Mouse (Mus musculus) brain, embryonic 18.5 days (tissue): ENCODE measurements around the gene Wscd2.

Experiments used
- DNase-seq: peaks from one replicate; pipeline ENCODE4 v3.0.0-alpha.2; 2012; ENCODE audit warnings: low read depth, low spot score

Wscd2 gene

DNA sequence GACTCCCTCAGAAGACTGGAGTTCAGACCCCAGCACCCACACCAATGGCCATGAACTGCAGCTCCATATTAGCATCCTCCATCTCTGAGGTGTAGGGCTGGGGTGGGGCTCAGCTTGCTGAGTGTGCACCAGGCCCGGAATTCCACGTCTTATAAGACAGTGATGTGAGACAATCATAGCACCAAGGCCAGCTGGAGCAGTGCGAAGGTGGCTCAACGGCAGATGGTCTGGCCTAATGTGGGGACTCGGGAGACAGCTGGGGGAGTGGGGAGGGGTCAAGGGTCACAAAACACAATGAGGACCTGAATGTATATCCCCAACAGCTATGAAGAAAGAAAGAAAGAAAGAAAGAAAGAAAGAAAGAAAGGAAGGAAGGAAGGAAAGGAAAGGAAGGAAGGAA is 9.7 kb upstream of the Wscd2 start:
- no peak for DNase-seq

DNA sequence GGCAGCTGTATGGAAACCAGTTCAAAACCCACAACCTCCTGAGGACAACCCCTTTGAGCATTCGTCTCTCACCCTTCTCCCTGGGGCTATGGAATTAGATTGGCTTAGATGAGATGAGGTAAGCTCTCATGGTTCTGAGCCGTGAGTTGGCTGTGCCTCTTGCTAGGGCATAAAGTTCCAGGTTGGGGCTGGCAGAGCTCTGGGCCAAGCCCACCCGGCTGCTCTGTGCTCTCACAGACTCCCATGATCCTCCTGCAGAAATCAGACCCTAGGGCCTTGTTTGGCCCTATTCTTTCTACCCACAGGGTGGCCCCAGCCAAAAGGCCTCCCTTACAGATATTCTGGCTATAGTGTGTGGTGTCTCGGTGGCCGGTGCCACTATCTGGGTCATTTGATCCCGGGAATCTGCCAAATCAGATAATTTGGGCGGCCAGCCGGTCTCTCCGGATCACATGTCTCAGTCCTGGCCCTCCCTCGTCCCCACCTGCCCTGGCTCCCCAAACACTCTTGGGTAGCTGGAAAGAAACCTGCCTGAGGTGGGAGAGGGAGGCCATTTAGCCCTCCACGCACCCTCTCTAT is 4.5 kb upstream of the Wscd2 start:
- no peak for DNase-seq

DNA sequence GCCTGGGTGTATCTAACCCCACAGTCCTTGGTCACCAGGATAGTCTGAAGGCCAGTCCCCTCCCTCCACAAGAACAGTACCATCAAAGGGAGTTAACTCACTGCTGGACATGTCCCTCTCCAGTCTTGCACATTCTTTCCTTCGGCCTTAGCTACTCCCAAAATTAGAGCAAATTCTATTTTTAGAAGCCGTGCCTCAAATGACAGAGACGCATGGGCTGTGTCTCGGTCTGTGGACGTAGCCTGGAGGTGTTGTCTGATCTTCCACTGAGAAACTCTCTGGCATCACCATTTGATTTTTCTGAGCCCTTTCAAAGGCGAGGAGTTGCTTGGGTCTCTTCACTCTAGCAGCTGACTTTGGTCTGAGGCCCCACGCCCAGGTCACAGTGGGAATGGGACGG is 2.3 kb upstream of the Wscd2 start:
- DNase-seq: no peak

DNA sequence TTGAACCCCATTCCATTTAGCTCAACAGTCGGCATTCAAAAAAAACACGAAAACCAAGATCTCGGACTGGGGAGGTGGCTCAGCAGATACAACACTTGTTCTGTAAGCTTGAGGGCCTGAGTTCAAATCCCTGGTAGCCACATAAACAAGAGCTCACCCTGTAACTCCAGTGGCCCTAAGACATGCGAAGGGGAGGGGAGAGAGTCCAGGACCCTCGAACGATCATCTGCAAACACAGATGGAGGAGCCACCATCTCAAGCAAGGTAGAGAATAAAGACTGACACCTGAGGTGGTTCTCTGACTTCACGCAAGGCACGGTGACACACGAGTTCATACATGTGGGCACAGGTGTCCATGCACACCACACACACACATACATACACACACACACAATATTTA is 516 bp upstream of the Wscd2 start:
- no peak for DNase-seq

GRCm38 (mm10) chr5:113490467-113491260 is 531 bp downstream of the Wscd2 start:
- no peak for DNase-seq

DNA sequence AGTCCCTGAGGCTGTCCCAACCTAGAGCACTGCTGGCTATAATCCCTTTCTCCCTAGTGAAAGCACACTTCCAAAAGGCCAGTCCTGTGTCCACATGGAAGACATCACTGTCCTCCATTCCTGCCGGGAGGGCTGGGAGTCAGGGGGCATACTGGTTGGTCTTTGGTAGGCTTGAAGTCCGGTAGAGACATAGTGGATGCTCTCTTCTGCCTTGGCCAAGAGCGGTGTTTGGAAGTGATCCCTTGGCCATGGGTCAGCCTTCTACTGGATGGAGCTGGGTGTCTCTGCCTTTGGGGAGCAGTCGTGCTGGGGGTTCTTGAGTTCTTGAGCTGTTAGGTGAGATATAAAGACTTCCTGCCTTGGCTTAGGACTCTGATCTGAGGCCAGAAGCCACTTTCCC is 1.4 kb downstream of the Wscd2 start:
- DNase-seq: no peak

DNA sequence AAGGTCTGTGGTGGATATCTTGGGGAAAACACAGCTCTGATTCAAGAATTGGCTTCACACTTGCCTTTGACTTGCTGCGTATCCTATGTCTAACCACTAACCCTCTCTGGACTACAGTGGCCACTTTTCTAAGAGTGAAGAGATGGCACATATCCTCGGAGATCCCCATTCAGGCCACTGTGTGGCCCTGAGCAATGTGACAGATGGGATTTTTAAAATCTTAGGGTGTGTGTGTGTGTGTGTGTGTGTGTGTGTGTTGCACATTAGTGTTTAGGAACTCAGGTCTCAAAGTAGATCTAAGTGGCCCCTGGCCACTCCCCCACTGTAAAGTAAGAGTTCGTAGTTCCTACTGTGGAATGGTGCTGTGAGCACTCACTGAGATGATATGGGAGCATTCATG is 1.9 kb downstream of the Wscd2 start:
- no peak for DNase-seq

GRCm38 (mm10) chr5:113492417-113493035 is 2.4 kb downstream of the Wscd2 start:
- no peak for DNase-seq

DNA sequence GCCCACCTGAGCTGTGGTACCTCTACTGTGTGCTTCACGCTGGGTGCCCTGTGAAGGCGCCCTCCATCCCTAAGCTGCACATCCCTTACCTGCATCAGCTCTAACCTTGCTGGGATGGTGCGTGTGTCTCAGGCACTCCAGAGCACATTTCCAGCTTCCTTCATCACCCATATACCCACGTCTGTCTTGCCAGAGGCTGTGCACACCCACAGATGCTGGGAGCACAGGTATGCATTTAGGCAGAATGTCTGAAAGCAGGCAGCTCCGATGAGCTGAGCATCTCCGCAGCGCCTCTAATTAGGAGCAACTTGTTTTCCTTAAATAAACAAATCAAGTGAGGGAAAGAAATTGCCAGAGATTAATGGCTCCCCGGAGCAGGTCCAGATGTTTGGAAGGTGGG is 3.9 kb downstream of the Wscd2 start:
- no peak for DNase-seq

GRCm38 (mm10) chr5:113496926-113497325 is 6.8 kb downstream of the Wscd2 start:
- DNase-seq: no peak

DNA sequence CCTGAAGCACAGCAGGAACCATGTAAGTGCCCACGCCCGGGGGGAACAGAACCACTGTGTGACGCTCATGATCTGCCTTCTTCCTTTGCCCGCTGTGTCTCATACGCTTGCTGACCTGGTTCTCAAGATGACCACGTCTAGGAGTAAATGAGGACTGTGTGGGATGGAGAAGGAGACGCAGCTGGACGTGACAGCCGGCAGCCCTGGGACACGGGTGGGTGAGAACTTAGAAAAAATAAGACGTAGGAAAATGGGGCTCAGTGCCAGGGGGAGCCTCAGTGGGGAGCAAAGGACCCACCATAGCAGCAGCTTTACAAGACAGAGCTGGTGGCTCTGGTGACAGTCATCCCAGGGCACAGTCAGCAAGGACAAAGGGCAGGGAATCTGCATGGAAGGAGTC is 9.3 kb downstream of the Wscd2 start:
- DNase-seq: no peak

- DNase-seq: no peak
Observed at GRCm38 (mm10) chr5:113503276-113503675, 13.1 kb downstream of the Wscd2 start.

- no peak for DNase-seq
Observed at GRCm38 (mm10) chr5:113504654-113505053, 14.5 kb downstream of the Wscd2 start.

- no peak for DNase-seq
Observed at GRCm38 (mm10) chr5:113506065-113506464, 15.9 kb downstream of the Wscd2 start.

DNA sequence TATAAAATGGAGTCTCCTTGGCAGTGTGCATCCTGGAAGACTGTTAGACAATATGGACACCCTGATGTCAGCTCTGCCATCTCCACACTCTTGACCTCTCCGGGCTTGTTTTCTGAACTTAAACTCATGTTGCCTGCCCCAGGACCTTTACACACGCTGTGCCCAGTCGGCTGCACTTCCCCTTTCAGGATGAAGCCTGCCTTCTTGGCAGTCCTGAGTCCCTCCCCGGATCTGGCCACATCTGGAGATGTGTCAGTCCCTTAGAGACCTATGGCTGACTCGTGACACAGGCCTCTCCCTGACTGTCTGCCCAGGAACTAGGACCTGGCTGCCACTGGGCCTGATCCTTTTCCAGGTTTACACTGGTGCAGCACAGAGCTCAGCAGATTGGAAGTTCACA is 16.6 kb downstream of the Wscd2 start:
- DNase-seq: no peak

DNA sequence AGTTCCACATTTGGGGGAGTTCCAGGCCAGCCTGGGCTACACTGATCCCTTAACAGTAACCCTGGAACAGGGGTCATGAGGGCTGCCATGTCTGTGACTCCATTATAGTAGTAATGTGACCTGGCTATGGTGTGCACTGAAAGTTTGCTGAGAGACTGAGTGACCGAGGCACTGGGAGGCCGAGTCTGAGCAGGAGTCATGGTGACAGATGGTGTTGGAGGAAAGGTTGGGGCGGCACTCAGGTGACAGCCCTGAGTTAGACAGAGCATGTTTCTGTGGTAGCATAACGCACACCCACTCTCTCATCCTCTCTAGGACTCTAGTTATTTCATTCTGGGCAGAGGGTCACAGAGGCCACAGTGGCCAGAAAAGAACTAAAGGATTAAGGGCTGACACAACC is 19.0 kb downstream of the Wscd2 start:
- no peak for DNase-seq

GRCm38 (mm10) chr5:113513640-113514039 is 23.5 kb downstream of the Wscd2 start:
- DNase-seq: no peak

DNA sequence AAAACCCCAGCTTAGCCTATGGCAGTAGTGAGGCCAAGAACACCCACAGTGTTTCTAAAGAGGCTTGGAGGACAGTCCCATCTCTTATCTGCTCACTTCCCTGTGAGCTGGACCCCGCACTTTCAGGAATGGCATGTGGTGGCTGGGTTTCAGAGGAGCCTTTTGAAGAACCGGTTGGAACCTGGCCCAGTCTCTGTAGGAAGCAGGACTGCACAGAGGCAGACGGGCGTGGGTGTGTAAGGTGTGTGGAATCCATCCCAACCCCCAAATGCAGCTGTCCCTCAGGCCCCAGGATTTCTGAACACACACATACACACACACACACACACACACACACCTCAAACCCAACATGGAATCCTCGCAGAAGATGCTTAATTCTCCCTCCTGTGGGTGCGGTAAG is 23.9 kb downstream of the Wscd2 start:
- DNase-seq: no peak

DNA sequence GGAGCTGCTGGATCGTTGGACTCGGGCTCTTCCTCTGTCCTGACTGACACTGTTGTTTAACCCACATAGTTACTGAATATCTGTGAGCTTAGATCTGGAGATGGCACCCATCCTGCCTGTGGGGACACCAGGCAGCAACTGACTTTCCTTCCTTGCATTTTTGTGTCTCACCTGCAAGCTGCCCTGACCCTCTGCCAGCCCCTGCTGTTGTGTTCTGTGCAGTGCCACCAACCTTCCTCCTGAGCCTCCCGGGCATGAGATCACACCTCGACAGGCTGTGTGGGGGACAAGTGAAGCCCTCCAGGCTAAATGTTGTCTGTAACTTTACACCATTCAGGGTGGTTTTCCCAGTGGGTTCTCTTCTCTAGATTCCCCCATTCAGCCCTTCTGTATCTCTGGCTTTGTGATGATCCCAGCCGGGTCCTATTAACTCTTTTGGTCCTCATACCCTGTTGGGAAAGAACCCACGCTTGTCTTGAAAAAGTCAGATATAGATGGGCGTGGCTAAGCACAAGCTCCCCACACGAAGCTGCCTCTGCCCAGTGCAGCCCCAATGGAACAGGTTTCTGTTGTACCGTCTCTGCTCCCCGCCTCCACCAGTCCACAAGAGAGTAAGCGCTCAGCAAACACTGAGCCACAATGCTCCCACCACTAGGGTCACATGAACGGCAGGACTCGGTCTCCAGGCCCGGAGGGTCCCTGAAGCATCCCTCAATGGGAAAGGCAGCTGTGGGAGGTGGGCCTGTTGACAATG is 26.2 kb downstream of the Wscd2 start:
- DNase-seq: no peak

DNA sequence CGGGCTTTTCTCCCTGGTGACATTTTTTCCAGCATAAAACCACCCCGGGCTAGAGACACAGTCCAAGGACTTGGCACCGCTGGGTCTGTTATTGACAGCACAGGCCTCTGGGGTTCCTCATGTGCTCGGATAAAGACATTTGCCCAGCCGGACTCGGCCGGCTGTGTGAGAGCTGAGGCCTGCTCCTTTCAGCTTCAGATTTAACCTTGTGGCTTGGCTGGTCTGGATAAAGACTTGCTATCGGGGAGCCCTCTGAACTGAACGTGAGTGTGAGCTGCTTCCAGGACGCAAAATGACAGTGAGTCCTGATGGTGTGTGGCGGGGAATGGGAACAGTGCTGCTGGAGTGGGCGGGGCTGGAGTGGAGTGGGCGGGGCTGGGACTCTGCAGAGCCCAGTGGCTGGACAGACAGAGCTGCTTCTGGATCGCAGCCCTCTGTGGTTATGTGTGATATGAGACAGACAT is 26.8 kb downstream of the Wscd2 start:
- DNase-seq: no peak

- DNase-seq: no peak
Observed at GRCm38 (mm10) chr5:113517387-113517786, 27.3 kb downstream of the Wscd2 start.

- DNase-seq: no peak
Observed at GRCm38 (mm10) chr5:113521037-113521436, 30.9 kb downstream of the Wscd2 start.
